Mouse (Mus musculus): ENCODE measurements around the gene Rnf166. TPM values are rescaled to one million over a fixed set of nuclear protein-coding genes. Genes with fewer than 3 reads are reported as not detected.
A peak's percentile ranks its signal among the peaks of the same experiment; 100 is the strongest.

Gene Rnf166
- polyA plus RNA-seq (2014; fragmentation: Nextera tagmentation; extraction: Ambion mirVana) = 28.1 and 34.4 TPM in 2 replicates

- H3K4me3 ChIP-seq (ENCODE audit: low read depth, low read length) = peak within 1 kb of the TSS; percentile 100
- H3K4me2 ChIP-seq = peak within 1 kb of the TSS; percentile 95
- H3K9ac ChIP-seq (ENCODE audit: low read depth, low read length) = peak within 1 kb of the TSS; percentile 93
- peak; percentile 86 for ATAC-seq (replicated peaks; ENCODE audit: insufficient number of reproducible peaks, low FRiP score, low TSS enrichment)
- no peaks in the 10 kb centered on the region for H3K27me3 ChIP-seq (ENCODE audit: control insufficient read depth, insufficient read depth, low read length)
- peaks cover 12% of the 10 kb centered on the region for H3K4me1 ChIP-seq (ENCODE audit: control insufficient read depth, insufficient read depth, low read length)
- H3K36me3 ChIP-seq (ENCODE audit: control insufficient read depth, insufficient read depth, low read length) = peaks cover 7% of the 10 kb centered on the region
- H3K9me3 ChIP-seq (replicated peaks; ENCODE audit: control insufficient read depth, low read length) = no peaks in the 10 kb centered on the region
- under 1% methylated on average over 80 of the region's 103 CpGs for WGBS (ENCODE audit: insufficient replicate concordance)
- H3K27ac ChIP-seq (ENCODE audit: low read depth, low read length) = peak within 1 kb of the TSS; percentile 84
These were observed at the start of gene Rnf166, which contains the start of gene Ctu2 for GRCm38 (mm10) chr8:122475580-122476320. Gene Rnf166 (minus strand): TSS chr8:122476064. Gene Ctu2 (plus strand): TSS chr8:122476143.

GRCm38 (mm10) chr8:122525004-122525403 lies 49.1 kb upstream of the Rnf166 start:
- ATAC-seq (replicated peaks; ENCODE audit: insufficient number of reproducible peaks, low FRiP score, low TSS enrichment) = peak; percentile 62; the same call in 1 of the 2 replicates
- no peaks in the 10 kb centered on the region for H3K9me3 ChIP-seq (replicated peaks; ENCODE audit: control insufficient read depth, low read length)
- peak overlapping the region; percentile 55 for H3K4me2 ChIP-seq
- peaks cover 72% of the 10 kb centered on the region for H3K4me1 ChIP-seq (ENCODE audit: control insufficient read depth, insufficient read depth, low read length)
- peaks cover 6% of the 10 kb centered on the region; the same call in 1 of the 2 replicates for H3K36me3 ChIP-seq (ENCODE audit: control insufficient read depth, insufficient read depth, low read length)
- peak overlapping the region; percentile 90 for H3K27ac ChIP-seq (ENCODE audit: low read depth, low read length)
- 60% methylated on average over 6 of the region's 6 CpGs for WGBS (ENCODE audit: insufficient replicate concordance)
- H3K9ac ChIP-seq (ENCODE audit: low read depth, low read length) = no peak overlapping the region; the same call in 1 of the 2 replicates
- no peaks in the 10 kb centered on the region for H3K27me3 ChIP-seq (ENCODE audit: control insufficient read depth, insufficient read depth, low read length)
- H3K4me3 ChIP-seq (ENCODE audit: low read depth, low read length) = no peak overlapping the region

GRCm38 (mm10) chr8:122524506-122524905 lies 48.6 kb upstream of the Rnf166 start:
- H3K36me3 ChIP-seq (ENCODE audit: control insufficient read depth, insufficient read depth, low read length) = peaks cover 6% of the 10 kb centered on the region; the same call in 1 of the 2 replicates
- no peaks in the 10 kb centered on the region for H3K27me3 ChIP-seq (ENCODE audit: control insufficient read depth, insufficient read depth, low read length)
- H3K4me2 ChIP-seq = peak overlapping the region; percentile 55
- peaks cover 76% of the 10 kb centered on the region for H3K4me1 ChIP-seq (ENCODE audit: control insufficient read depth, insufficient read depth, low read length)
- no peak overlapping the region for H3K4me3 ChIP-seq (ENCODE audit: low read depth, low read length)
- no peak for ATAC-seq (replicated peaks; ENCODE audit: insufficient number of reproducible peaks, low FRiP score, low TSS enrichment)
- H3K9ac ChIP-seq (ENCODE audit: low read depth, low read length) = peak overlapping the region; percentile 47
- H3K27ac ChIP-seq (ENCODE audit: low read depth, low read length) = peak overlapping the region; percentile 63; the same call in 1 of the 2 replicates
- no peaks in the 10 kb centered on the region for H3K9me3 ChIP-seq (replicated peaks; ENCODE audit: control insufficient read depth, low read length)
- WGBS (ENCODE audit: insufficient replicate concordance) = 74% methylated on average over 6 of the region's 6 CpGs

- Histone ChIP-seq H3K4me2 (peak overlapping the region; percentile 55), H3K36me3 (ENCODE audit: control insufficient read depth, insufficient read depth, low read length) (0 out of 2 replicates have a peak, but pooled peaks cover 3% of the 10 kb centered on the region), H3K27me3 (ENCODE audit: control insufficient read depth, insufficient read depth, low read length) (no peaks in the 10 kb centered on the region), H3K9ac (ENCODE audit: low read depth, low read length) (peak overlapping the region; percentile 67), H3K9me3 (replicated peaks; ENCODE audit: control insufficient read depth, low read length) (no peaks in the 10 kb centered on the region), H3K4me3 (ENCODE audit: low read depth, low read length) (peak overlapping the region; percentile 21; the same call in 1 of the 2 replicates), H3K4me1 (ENCODE audit: control insufficient read depth, insufficient read depth, low read length) (peaks cover 80% of the 10 kb centered on the region), H3K27ac (ENCODE audit: low read depth, low read length) (peak overlapping the region; percentile 63)
- 19% methylated on average over 23 of the region's 23 CpGs for WGBS (ENCODE audit: insufficient replicate concordance)
- ATAC-seq (replicated peaks; ENCODE audit: insufficient number of reproducible peaks, low FRiP score, low TSS enrichment) = no peak
These were observed 47.9 kb upstream of the Rnf166 start for GRCm38 (mm10) chr8:122523652-122524360.

- Histone ChIP-seq H3K9me3 (replicated peaks; ENCODE audit: control insufficient read depth, low read length) (no peaks in the 10 kb centered on the region), H3K9ac (ENCODE audit: low read depth, low read length) (peak overlapping the region; percentile 67), H3K27me3 (ENCODE audit: control insufficient read depth, insufficient read depth, low read length) (no peaks in the 10 kb centered on the region), H3K4me1 (ENCODE audit: control insufficient read depth, insufficient read depth, low read length) (peaks cover 87% of the 10 kb centered on the region), H3K4me2 (peak overlapping the region; percentile 55), H3K4me3 (ENCODE audit: low read depth, low read length) (peak overlapping the region; percentile 21), H3K36me3 (ENCODE audit: control insufficient read depth, insufficient read depth, low read length) (0 out of 2 replicates have a peak, but pooled peaks cover 3% of the 10 kb centered on the region), H3K27ac (ENCODE audit: low read depth, low read length) (peak overlapping the region; percentile 63)
- 38% methylated on average over 14 of the region's 14 CpGs for WGBS (ENCODE audit: insufficient replicate concordance)
- no peak for ATAC-seq (replicated peaks; ENCODE audit: insufficient number of reproducible peaks, low FRiP score, low TSS enrichment)
These were observed 47.2 kb upstream of the Rnf166 start for GRCm38 (mm10) chr8:122522796-122523651.

- no peak overlapping the region for H3K4me3 ChIP-seq (ENCODE audit: low read depth, low read length)
- 44% methylated on average over 11 of the region's 11 CpGs for WGBS (ENCODE audit: insufficient replicate concordance)
- H3K4me2 ChIP-seq = no peak overlapping the region
- H3K27ac ChIP-seq (ENCODE audit: low read depth, low read length) = peak overlapping the region; percentile 37
- H3K9me3 ChIP-seq (replicated peaks; ENCODE audit: control insufficient read depth, low read length) = no peaks in the 10 kb centered on the region
- no peaks in the 10 kb centered on the region for H3K27me3 ChIP-seq (ENCODE audit: control insufficient read depth, insufficient read depth, low read length)
- H3K4me1 ChIP-seq (ENCODE audit: control insufficient read depth, insufficient read depth, low read length) = peaks cover 77% of the 10 kb centered on the region
- 0 out of 2 replicates have a peak, but pooled peaks cover 3% of the 10 kb centered on the region for H3K36me3 ChIP-seq (ENCODE audit: control insufficient read depth, insufficient read depth, low read length)
- no peak overlapping the region for H3K9ac ChIP-seq (ENCODE audit: low read depth, low read length)
- no peak for ATAC-seq (replicated peaks; ENCODE audit: insufficient number of reproducible peaks, low FRiP score, low TSS enrichment)
These were observed 44.7 kb upstream of the Rnf166 start for GRCm38 (mm10) chr8:122520611-122521010.

GRCm38 (mm10) chr8:122517541-122518190 lies 41.8 kb upstream of the Rnf166 start:
- H3K27ac ChIP-seq (ENCODE audit: low read depth, low read length) = peak overlapping the region; percentile 95
- peaks cover 54% of the 10 kb centered on the region for H3K4me1 ChIP-seq (ENCODE audit: control insufficient read depth, insufficient read depth, low read length)
- H3K36me3 ChIP-seq (ENCODE audit: control insufficient read depth, insufficient read depth, low read length) = peaks cover 5% of the 10 kb centered on the region; the same call in 1 of the 2 replicates
- H3K9ac ChIP-seq (ENCODE audit: low read depth, low read length) = peak overlapping the region; percentile 63
- H3K4me2 ChIP-seq = peak overlapping the region; percentile 24
- H3K9me3 ChIP-seq (replicated peaks; ENCODE audit: control insufficient read depth, low read length) = no peaks in the 10 kb centered on the region
- no peak overlapping the region for H3K4me3 ChIP-seq (ENCODE audit: low read depth, low read length)
- 28% methylated on average over 6 of the region's 6 CpGs for WGBS (ENCODE audit: insufficient replicate concordance)
- ATAC-seq (replicated peaks; ENCODE audit: insufficient number of reproducible peaks, low FRiP score, low TSS enrichment) = peak; percentile 55
- H3K27me3 ChIP-seq (ENCODE audit: control insufficient read depth, insufficient read depth, low read length) = no peaks in the 10 kb centered on the region
